Mouse (Mus musculus) kidney, embryonic 14.5 days (tissue): ENCODE measurements around the gene C1qtnf3. TPM values are rescaled to one million over a fixed set of nuclear protein-coding genes. Genes with fewer than 3 reads are reported as not detected.

Experiments used
- ATAC-seq: fragments of 200-750 bp; cut with Nextera tagmentation; 2 replicates; pipeline ENCODE4 v1.8.0; 2017; ENCODE audit warnings: moderate number of reproducible peaks, mild to moderate bottlenecking, moderate TSS enrichment, moderate library complexity; ENCODE audit not compliant: low FRiP score, low TSS enrichment
- H3K27ac ChIP-seq: fragments of 300-500 bp; sonication (generic); 2 replicates; pipeline ENCODE4 v1.5.1; 2014; ENCODE audit warnings: low read depth, mild to moderate bottlenecking, low read length, moderate library complexity, mixed read lengths
- H3K27me3 ChIP-seq: fragments of 300-500 bp; sonication (generic); 2 replicates; pipeline ENCODE4 v1.6.1; 2014; ENCODE audit warnings: mild to moderate bottlenecking, low read length; ENCODE audit not compliant: control insufficient read depth, insufficient read depth
- H3K36me3 ChIP-seq: fragments of 300-500 bp; sonication (generic); 2 replicates; pipeline ENCODE4 v1.6.1; 2014; ENCODE audit warnings: low read length, mixed read lengths; ENCODE audit not compliant: control insufficient read depth, insufficient read depth
- H3K4me1 ChIP-seq: fragments of 300-500 bp; sonication (generic); 2 replicates; pipeline ENCODE4 v1.6.1; 2014; ENCODE audit warnings: low read length, mixed read lengths; ENCODE audit not compliant: control insufficient read depth, insufficient read depth
- H3K4me2 ChIP-seq: fragments of 300-500 bp; sonication (generic); replicated peaks from 2 replicates; pipeline ENCODE4 v1.6.1; 2014; ENCODE audit warnings: low read depth, mild to moderate bottlenecking, low read length
- H3K4me3 ChIP-seq: fragments of 300-500 bp; sonication (generic); 2 replicates; pipeline ENCODE4 v1.5.1; 2014; ENCODE audit warnings: mild to moderate bottlenecking, low read length
- H3K9ac ChIP-seq: fragments of 300-500 bp; sonication (generic); 2 replicates; pipeline ENCODE4 v1.6.1; 2014; ENCODE audit warnings: low read depth, mild to moderate bottlenecking, low read length, moderate library complexity
- H3K9me3 ChIP-seq: fragments of 300-500 bp; sonication (generic); 2 replicates; pipeline ENCODE4 v1.6.1; 2016; ENCODE audit warnings: low read length; ENCODE audit not compliant: control insufficient read depth
- WGBS: fragments of 180-500 bp; shearing (Covaris S2); extraction: QIAGEN DNeasy Blood & Tissue Kit; methylation state at CpG from one replicate; pipeline ENCODE4 v1.1.7; 2014; 5-methylcytosine and 5-hydroxymethylcytosine counted together
- polyA plus RNA-seq: library from polyadenylated mRNA; unstranded; fragments of >200 nt; fragmentation: Nextera tagmentation; extraction: Ambion mirVana; gene quantifications from 2 replicates; pipeline ENCODE4 v1.2.1, GENCODE M21; 2014

C1qtnf3 gene
- polyA plus RNA-seq, 1 experiment from 2014 or later = 8.1 TPM

GRCm38 (mm10) chr15:11000421-11000820 lies 48.3 kb downstream of the C1qtnf3 start, which contains the start of gene Slc45a2:
Slc45a2 (plus strand) TSS chr15:11000721.
- no peak within 1 kb of the TSS for H3K4me3 ChIP-seq
- H3K4me2 ChIP-seq = no peak within 1 kb of the TSS
- H3K9me3 ChIP-seq = no peaks in the 10 kb centered on the region
- no peaks in the 10 kb centered on the region for H3K27me3 ChIP-seq
- WGBS = 47% methylated on average over 7 of the region's 7 CpGs
- H3K9ac ChIP-seq = no peak within 1 kb of the TSS
- ATAC-seq = no peak
- no peak within 1 kb of the TSS for H3K27ac ChIP-seq
- no peaks in the 10 kb centered on the region; the same call in 1 of the 2 replicates for H3K36me3 ChIP-seq
- no peaks in the 10 kb centered on the region for H3K4me1 ChIP-seq

GRCm38 (mm10) chr15:11003791-11004190 lies 51.7 kb downstream of the C1qtnf3 start:
- no peak overlapping the region for H3K4me2 ChIP-seq
- no peak for ATAC-seq
- H3K4me1 ChIP-seq = no peaks in the 10 kb centered on the region
- H3K36me3 ChIP-seq = no peaks in the 10 kb centered on the region
- WGBS = 67% methylated on average over 4 of the region's 4 CpGs
- no peak overlapping the region for H3K27ac ChIP-seq
- H3K4me3 ChIP-seq = no peak overlapping the region
- H3K27me3 ChIP-seq = no peaks in the 10 kb centered on the region
- no peaks in the 10 kb centered on the region for H3K9me3 ChIP-seq
- H3K9ac ChIP-seq = no peak overlapping the region

GRCm38 (mm10) chr15:11004646-11005045 lies 52.5 kb downstream of the C1qtnf3 start:
- Histone ChIP-seq H3K27ac (no peak overlapping the region), H3K36me3 (no peaks in the 10 kb centered on the region), H3K9me3 (no peaks in the 10 kb centered on the region), H3K4me3 (no peak overlapping the region), H3K27me3 (no peaks in the 10 kb centered on the region), H3K9ac (no peak overlapping the region), H3K4me1 (no peaks in the 10 kb centered on the region), H3K4me2 (no peak overlapping the region)
- WGBS = 80% methylated on average over 6 of the region's 6 CpGs
- no peak for ATAC-seq

- no peak overlapping the region for H3K4me3 ChIP-seq
- 22% methylated on average over 5 of the region's 5 CpGs for WGBS
- no peak overlapping the region for H3K9ac ChIP-seq
- H3K4me1 ChIP-seq = no peaks in the 10 kb centered on the region
- H3K27ac ChIP-seq = no peak overlapping the region
- H3K36me3 ChIP-seq = no peaks in the 10 kb centered on the region
- no peaks in the 10 kb centered on the region for H3K9me3 ChIP-seq
- ATAC-seq = no peak
- H3K27me3 ChIP-seq = no peaks in the 10 kb centered on the region
- no peak overlapping the region for H3K4me2 ChIP-seq
These were observed 56.6 kb downstream of the C1qtnf3 start for GRCm38 (mm10) chr15:11008756-11009155.

- Histone ChIP-seq H3K4me3 (no peak overlapping the region), H3K27me3 (no peaks in the 10 kb centered on the region), H3K9me3 (no peaks in the 10 kb centered on the region), H3K27ac (no peak overlapping the region), H3K4me1 (0 out of 2 replicates have a peak, but pooled peaks cover 2% of the 10 kb centered on the region), H3K9ac (no peak overlapping the region), H3K4me2 (no peak overlapping the region), H3K36me3 (no peaks in the 10 kb centered on the region)
- 88% methylated on average over 11 of the region's 11 CpGs for WGBS
- no peak for ATAC-seq
These were observed 58.9 kb downstream of the C1qtnf3 start for GRCm38 (mm10) chr15:11010976-11011548.

GRCm38 (mm10) chr15:11014931-11015330 lies 62.8 kb downstream of the C1qtnf3 start:
- no peak overlapping the region for H3K9ac ChIP-seq
- no peak overlapping the region for H3K27ac ChIP-seq
- H3K27me3 ChIP-seq = no peaks in the 10 kb centered on the region
- peak; percentile 73; the same call in 1 of the 2 replicates for ATAC-seq
- 0 out of 2 replicates have a peak, but pooled peaks cover 2% of the 10 kb centered on the region for H3K4me1 ChIP-seq
- H3K9me3 ChIP-seq = no peaks in the 10 kb centered on the region
- no peak overlapping the region for H3K4me2 ChIP-seq
- no peaks in the 10 kb centered on the region for H3K36me3 ChIP-seq
- H3K4me3 ChIP-seq = no peak overlapping the region
- 34% methylated on average over 2 of the region's 2 CpGs for WGBS

- ATAC-seq = no peak; the same call in 1 of the 2 replicates
These were observed 74.8 kb downstream of the C1qtnf3 start for GRCm38 (mm10) chr15:11026801-11027561.

More at GRCm38 (mm10) chr15:11026801-11027561, 74.8 kb downstream of the C1qtnf3 start:
- H3K4me3 ChIP-seq = no peak overlapping the region
- 59% methylated on average over 4 of the region's 4 CpGs for WGBS
- no peak overlapping the region for H3K4me2 ChIP-seq
- H3K36me3 ChIP-seq = no peaks in the 10 kb centered on the region
- no peaks in the 10 kb centered on the region for H3K27me3 ChIP-seq
- peak overlapping the region; percentile 69; the same call in 1 of the 2 replicates for H3K27ac ChIP-seq
- no peaks in the 10 kb centered on the region for H3K4me1 ChIP-seq
- no peaks in the 10 kb centered on the region for H3K9me3 ChIP-seq
- no peak overlapping the region for H3K9ac ChIP-seq
